In genomic region chr17:31299981-31300380, GRCm38 (mm10) we compare ENCODE assay signal across 18 mouse cellular contexts. TPM values are rescaled to one million over a fixed set of nuclear protein-coding genes. Genes with fewer than 3 reads are reported as not detected.
DNase-seq lines count a peak whose midpoint lies in the region.
"Had no signal": no experiment of that assay in that cellular context is flagged by ENCODE, and none has a peak within 500 bp of the region (broad histone marks: within the 10 kb centered on the region; RNA-seq: fewer than 3 reads in every experiment).

No protein-coding gene starts in this region.

- DNase-seq in thymus, adult 18-20 months: peak; percentile 46 to 66
- peak; percentile 38 for DNase-seq in thymus, postnatal 0 days (ENCODE audit: low spot score)
- peak; percentile 71 for DNase-seq in thymus, postnatal 14 days
- peak; percentile 57 to 69 for DNase-seq in thymus, postnatal 36 days
- DNase-seq in ovary, postnatal 10 days (ENCODE audit: low spot score): no peak
- no peak for DNase-seq in kidney, postnatal 4 days
- no peak for DNase-seq in lung, postnatal 10 days
- no peak for DNase-seq in lung, postnatal 25 days (ENCODE audit: low spot score)
- DNase-seq: adrenal gland, adult 8-10 months; adrenal gland, postnatal 14 days; adrenal gland, postnatal 36 days; B cell, adult 2 months; cerebellum, adult 11-12 months; cerebellum, adult 2 months; cerebellum, adult 9-10 months; cerebellum, postnatal 10 days; cerebellum, postnatal 25 days had no signal

RNA-seq across cellular contexts. Expression of gene Slc37a1, which starts 13.4 kb away (rescaled TPM):
- polyA plus RNA-seq in thymus, postnatal 0 days (2015; fragmentation: Nextera tagmentation; extraction: Ambion mirVana): 12.8 and 14.1 TPM in 2 replicates
- polyA plus RNA-seq: G1E had no signal

RNA-seq across cellular contexts. Expression of gene Rsph1, which starts 22.8 kb away (rescaled TPM):
- 0.90 and 1.2 TPM in 2 replicates for polyA plus RNA-seq in thymus, postnatal 0 days (2015; fragmentation: Nextera tagmentation; extraction: Ambion mirVana)
- polyA plus RNA-seq: G1E had no signal

Comparison
In these comparisons a context has a peak if more than half of its experiments do, and no peak if none do; other contexts are left out.
1. DNase-seq: peak in thymus, adult 18-20 months (2 of 2), thymus, postnatal 0 days (single experiment), thymus, postnatal 14 days (single experiment) and thymus, postnatal 36 days (2 of 2); none in ovary, postnatal 10 days (single experiment), kidney, postnatal 4 days (0 of 2), lung, postnatal 10 days (single experiment) and lung, postnatal 25 days (single experiment).